Mouse (Mus musculus): Measurements from ENCODE around the gene Cep55.

DNA sequence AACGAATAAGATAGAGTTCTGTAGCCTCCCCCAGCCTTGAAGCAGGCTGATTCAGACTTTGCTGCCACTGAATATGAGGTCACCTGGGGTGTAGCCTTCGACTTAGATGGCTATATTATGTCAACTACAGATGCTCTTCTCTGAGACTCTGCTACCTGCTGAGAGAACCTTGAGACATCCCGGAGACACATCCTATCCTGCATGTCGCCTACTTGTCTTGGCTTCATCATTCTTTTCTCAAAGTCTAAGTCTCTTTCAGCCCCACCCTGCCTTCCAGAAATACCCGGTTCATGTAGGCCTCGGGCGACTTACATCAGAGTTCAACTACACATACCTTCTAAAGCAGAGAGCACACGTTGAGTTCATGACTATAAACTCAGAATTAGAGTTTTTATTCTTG is 2.1 kb downstream of the Cep55 start:
- no peak for TF ChIP-seq CTCF (IDR thresholded peaks at IDR 0.05; ENCODE audit: extremely low read depth, insufficient read depth, insufficient read length, insufficient replicate concordance)
- no peak for TF ChIP-seq POLR2A (IDR thresholded peaks at IDR 0.05; ENCODE audit: low read depth, low read length)
